Mouse (Mus musculus): Measurements from ENCODE around the gene Mtmr11.
"Not testable (repeated sequence)": the region's sequence is repeated elsewhere in the genome, so short reads cannot be mapped to it uniquely, and the experiment has no call there.

Mtmr11 gene

DNA sequence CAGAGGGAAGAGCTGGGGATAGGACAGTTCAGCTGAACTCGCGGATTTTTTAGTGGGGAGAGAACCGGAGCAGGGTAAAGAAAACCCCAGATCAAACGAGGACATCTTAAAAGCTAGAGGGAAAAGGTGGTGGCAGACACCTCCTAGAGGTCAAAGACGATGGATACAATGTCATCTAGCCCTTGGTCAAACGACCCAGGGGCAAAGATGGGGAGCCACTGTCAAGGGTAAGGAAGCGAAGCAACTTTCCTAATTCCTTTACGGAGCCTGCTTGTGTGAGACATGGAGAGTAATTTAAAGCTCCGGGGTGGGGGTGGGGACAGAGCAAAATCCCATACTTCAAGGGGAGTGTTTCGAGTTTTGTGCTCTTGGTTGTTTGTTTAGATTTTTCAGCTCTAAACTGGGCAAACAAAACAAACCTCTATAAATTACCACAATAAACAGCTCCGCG, 57.4 kb downstream of the Mtmr11 start:
- DNase-seq, result peak; percentile 47

DNA sequence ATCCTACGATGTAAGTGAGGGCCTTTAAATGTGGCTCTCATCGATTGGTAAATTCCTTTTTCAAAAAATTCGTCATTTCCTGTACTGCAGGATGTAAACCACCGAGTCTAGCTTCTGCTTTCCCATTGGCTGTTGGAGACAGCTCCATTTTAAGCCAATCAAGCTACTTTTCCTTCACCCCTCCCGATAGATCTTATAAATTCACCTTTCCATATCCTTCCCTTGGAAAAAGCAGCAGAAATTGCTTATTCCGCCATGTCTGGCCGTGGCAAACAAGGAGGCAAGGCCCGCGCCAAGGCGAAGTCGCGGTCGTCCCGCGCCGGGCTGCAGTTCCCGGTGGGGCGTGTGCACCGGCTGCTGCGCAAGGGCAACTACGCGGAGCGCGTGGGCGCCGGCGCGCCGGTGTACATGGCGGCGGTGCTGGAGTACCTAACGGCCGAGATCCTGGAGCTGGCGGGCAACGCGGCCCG, 57.9 kb downstream of the Mtmr11 start, which contains the start of the genes Bola1 and Hist2h2ab:
TSS of gene Bola1 (minus strand) at position 49 of the 470 bp plus-strand sequence.
TSS of gene Hist2h2ab (plus strand) at position 205 of the 470 bp plus-strand sequence.
- peak; percentile 83 for DNase-seq

DNA sequence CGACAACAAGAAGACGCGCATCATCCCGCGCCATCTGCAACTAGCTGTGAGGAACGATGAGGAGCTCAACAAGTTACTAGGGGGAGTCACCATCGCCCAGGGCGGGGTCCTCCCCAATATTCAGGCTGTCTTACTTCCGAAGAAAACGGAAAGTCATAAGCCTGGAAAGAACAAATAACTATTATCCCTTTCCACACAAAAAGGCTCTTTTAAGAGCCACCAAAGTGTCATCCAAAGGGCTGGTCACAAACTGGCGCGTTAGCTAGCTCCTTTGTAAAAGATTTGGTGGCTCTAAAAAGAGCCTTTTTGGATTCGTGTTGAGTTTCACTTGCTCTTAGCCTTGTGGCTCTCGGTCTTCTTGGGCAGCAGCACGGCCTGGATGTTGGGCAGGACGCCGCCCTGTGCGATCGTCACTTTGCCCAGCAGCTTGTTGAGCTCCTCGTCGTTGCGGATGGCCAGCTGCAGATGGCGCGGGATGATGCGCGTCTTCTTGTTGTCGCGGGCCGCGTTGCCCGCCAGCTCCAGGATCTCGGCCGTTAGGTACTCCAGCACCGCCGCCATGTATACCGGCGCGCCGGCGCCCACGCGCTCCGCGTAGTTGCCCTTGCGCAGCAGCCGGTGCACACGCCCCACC, 58.4 kb downstream of the Mtmr11 start:
- DNase-seq, result not testable (repeated sequence)

DNA sequence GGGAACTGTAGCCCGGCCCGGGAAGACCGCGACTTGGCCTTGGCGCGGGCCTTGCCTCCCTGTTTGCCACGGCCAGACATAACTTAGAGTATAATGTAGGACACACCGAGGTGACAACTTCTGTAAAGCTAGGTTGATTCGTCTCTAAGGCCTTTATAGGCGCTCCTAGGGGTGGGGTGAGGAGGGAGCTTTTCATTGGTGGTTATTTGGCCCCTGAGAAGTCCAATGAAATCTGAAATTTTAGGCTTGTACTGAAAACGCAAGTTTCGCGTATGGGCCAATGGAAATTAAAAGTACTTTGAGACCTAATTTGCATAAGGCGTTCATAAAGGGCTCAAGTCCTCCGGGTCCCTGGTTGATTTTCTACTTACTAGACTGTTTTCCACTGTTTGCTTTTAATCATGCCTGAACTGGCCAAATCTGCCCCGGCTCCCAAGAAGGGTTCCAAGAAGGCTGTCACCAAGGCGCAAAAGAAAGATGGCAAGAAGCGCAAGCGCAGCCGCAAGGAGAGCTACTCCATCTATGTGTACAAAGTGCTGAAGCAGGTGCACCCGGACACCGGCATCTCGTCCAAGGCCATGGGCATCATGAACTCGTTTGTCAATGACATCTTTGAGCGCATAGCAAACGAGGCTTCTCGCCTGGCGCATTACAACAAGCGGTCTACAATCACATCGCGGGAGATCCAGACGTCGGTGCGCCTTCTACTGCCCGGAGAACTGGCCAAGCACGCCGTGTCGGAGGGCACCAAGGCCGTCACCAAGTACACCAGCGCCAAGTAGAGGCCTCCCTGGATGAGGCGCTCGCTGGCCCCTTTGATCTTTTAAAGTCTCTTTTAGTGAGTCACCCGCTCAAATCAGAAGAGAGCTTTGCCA, 59.2 kb downstream of the Mtmr11 start, which contains the start of the genes Hist2h2ac and Hist2h2be:
TSS of gene Hist2h2ac (minus strand) at position 116 of the 875 bp plus-strand sequence.
TSS of gene Hist2h2be (plus strand) at position 355 of the 875 bp plus-strand sequence.
- peak; percentile 79 for DNase-seq
